Mouse (Mus musculus): ENCODE measurements around the gene Nudt1. TPM values are rescaled to one million over a fixed set of nuclear protein-coding genes. Genes with fewer than 3 reads are reported as not detected.

Nudt1 gene
- 10 to 100 TPM; 14.8 to 28.6 TPM for polyA plus RNA-seq (2017; shearing (Covaris generic))

- ATAC-seq = peak; percentile 99
Observed at GRCm38 (mm10) chr5:140321042-140321755, at the start of gene Nudt1, which contains the start of gene Mad1l1. Gene Nudt1, plus strand, starts transcription at chr5:140321656. Gene Mad1l1, minus strand, starts transcription at chr5:140321552.

GRCm38 (mm10) chr5:140276779-140277178 is 44.7 kb upstream of the Nudt1 start:
- ATAC-seq = no peak

- no peak for ATAC-seq
Observed at GRCm38 (mm10) chr5:140280205-140280604, 41.3 kb upstream of the Nudt1 start.

GRCm38 (mm10) chr5:140282376-140282775 is 39.1 kb upstream of the Nudt1 start:
- no peak for ATAC-seq

GRCm38 (mm10) chr5:140282900-140283299 is 38.6 kb upstream of the Nudt1 start:
- ATAC-seq = no peak

- no peak for ATAC-seq
Observed at GRCm38 (mm10) chr5:140284011-140284410, 37.4 kb upstream of the Nudt1 start.

GRCm38 (mm10) chr5:140284761-140285160 is 36.7 kb upstream of the Nudt1 start:
- no peak for ATAC-seq

GRCm38 (mm10) chr5:140288287-140288686 is 33.2 kb upstream of the Nudt1 start:
- ATAC-seq = no peak

GRCm38 (mm10) chr5:140289161-140289560 is 32.3 kb upstream of the Nudt1 start:
- no peak for ATAC-seq

- peak; percentile 62 for ATAC-seq
Observed at GRCm38 (mm10) chr5:140292152-140292551, 29.3 kb upstream of the Nudt1 start.

- no peak for ATAC-seq
Observed at GRCm38 (mm10) chr5:140298291-140298690, 23.2 kb upstream of the Nudt1 start.

GRCm38 (mm10) chr5:140306016-140306415 is 15.4 kb upstream of the Nudt1 start:
- ATAC-seq = no peak

- ATAC-seq = no peak
Observed at GRCm38 (mm10) chr5:140307602-140308001, 13.9 kb upstream of the Nudt1 start.

- no peak for ATAC-seq
Observed at GRCm38 (mm10) chr5:140316716-140317115, 4.7 kb upstream of the Nudt1 start.

GRCm38 (mm10) chr5:140321756-140322575 is 510 bp downstream of the Nudt1 start:
- peak; percentile 20 for ATAC-seq

- no peak for ATAC-seq
Observed at GRCm38 (mm10) chr5:140324058-140324457, 2.6 kb downstream of the Nudt1 start.

- peak; percentile 98 for ATAC-seq
Observed at GRCm38 (mm10) chr5:140331615-140332512, 10.4 kb downstream of the Nudt1 start, which contains the start of gene Mrm2. Gene Mrm2, minus strand, starts transcription at chr5:140331898.

GRCm38 (mm10) chr5:140332519-140332918 is 11.1 kb downstream of the Nudt1 start:
- no peak for ATAC-seq

GRCm38 (mm10) chr5:140333631-140334030 is 12.2 kb downstream of the Nudt1 start:
- ATAC-seq = no peak

- ATAC-seq = no peak
Observed at GRCm38 (mm10) chr5:140336680-140337079, 15.2 kb downstream of the Nudt1 start.

- ATAC-seq = no peak
Observed at GRCm38 (mm10) chr5:140338779-140339178, 17.3 kb downstream of the Nudt1 start.

- no peak for ATAC-seq
Observed at GRCm38 (mm10) chr5:140339836-140340235, 18.4 kb downstream of the Nudt1 start.

- ATAC-seq = no peak
Observed at GRCm38 (mm10) chr5:140342880-140343279, 21.4 kb downstream of the Nudt1 start.

Data from CD4-positive, CD25-positive, alpha-beta regulatory T cell, adult 4 months (primary cell).